Mouse (Mus musculus): Measurements from ENCODE around the gene Gc. TPM values are rescaled to one million over a fixed set of nuclear protein-coding genes. Genes with fewer than 3 reads are reported as not detected.

Gc gene
- polyA plus RNA-seq, 1 experiment from 2014 or later: not detected

GRCm38 (mm10) chr5:89407376-89408082 is 50.2 kb downstream of the Gc start:
- H3K4me3 ChIP-seq (ENCODE audit: inconsistent target): no peak overlapping the region
- no peaks in the 10 kb centered on the region for H3K79me2 ChIP-seq (ENCODE audit: inconsistent target)
- no peaks in the 10 kb centered on the region for H3K36me3 ChIP-seq (ENCODE audit: inconsistent target)
- H3K27ac ChIP-seq: no peak overlapping the region

- 87% methylated on average over 1 of the region's 1 CpGs for WGBS (ENCODE audit: missing documents)
- no peak overlapping the region for H3K4me3 ChIP-seq (ENCODE audit: inconsistent target)
- H3K79me2 ChIP-seq (ENCODE audit: inconsistent target): no peaks in the 10 kb centered on the region
- H3K27ac ChIP-seq: no peak overlapping the region
- H3K36me3 ChIP-seq (ENCODE audit: inconsistent target): no peaks in the 10 kb centered on the region
Observed at GRCm38 (mm10) chr5:89405132-89405531, 52.6 kb downstream of the Gc start.

GRCm38 (mm10) chr5:89390405-89390804 is 67.3 kb downstream of the Gc start:
- Histone ChIP-seq H3K36me3 (ENCODE audit: inconsistent target) (no peaks in the 10 kb centered on the region), H3K79me2 (ENCODE audit: inconsistent target) (no peaks in the 10 kb centered on the region), H3K4me3 (ENCODE audit: inconsistent target) (no peak overlapping the region), H3K27ac (no peak overlapping the region)
- 57% methylated on average over 1 of the region's 1 CpGs for WGBS (ENCODE audit: missing documents)

GRCm38 (mm10) chr5:89384204-89384603 is 73.5 kb downstream of the Gc start:
- Histone ChIP-seq H3K4me3 (ENCODE audit: inconsistent target) (no peak overlapping the region), H3K27ac (no peak overlapping the region), H3K79me2 (ENCODE audit: inconsistent target) (no peaks in the 10 kb centered on the region), H3K36me3 (ENCODE audit: inconsistent target) (no peaks in the 10 kb centered on the region)
- 24% methylated on average over 5 of the region's 5 CpGs for WGBS (ENCODE audit: missing documents)

GRCm38 (mm10) chr5:89381340-89381739 is 76.4 kb downstream of the Gc start:
- no peak overlapping the region for H3K4me3 ChIP-seq (ENCODE audit: inconsistent target)
- no peak overlapping the region for H3K27ac ChIP-seq
- no peaks in the 10 kb centered on the region for H3K36me3 ChIP-seq (ENCODE audit: inconsistent target)
- WGBS (ENCODE audit: missing documents): 79% methylated on average over 4 of the region's 4 CpGs
- H3K79me2 ChIP-seq (ENCODE audit: inconsistent target): no peaks in the 10 kb centered on the region

- Histone ChIP-seq H3K27ac (no peak overlapping the region), H3K4me3 (ENCODE audit: inconsistent target) (no peak overlapping the region), H3K79me2 (ENCODE audit: inconsistent target) (no peaks in the 10 kb centered on the region), H3K36me3 (ENCODE audit: inconsistent target) (no peaks in the 10 kb centered on the region)
- WGBS (ENCODE audit: missing documents): 36% methylated on average over 1 of the region's 1 CpGs
Observed at GRCm38 (mm10) chr5:89370140-89370539, 87.6 kb downstream of the Gc start.

- Histone ChIP-seq H3K27ac (no peak overlapping the region), H3K36me3 (ENCODE audit: inconsistent target) (no peaks in the 10 kb centered on the region), H3K79me2 (ENCODE audit: inconsistent target) (no peaks in the 10 kb centered on the region), H3K4me3 (ENCODE audit: inconsistent target) (no peak overlapping the region)
- 69% methylated on average over 4 of the region's 4 CpGs for WGBS (ENCODE audit: missing documents)
Observed at GRCm38 (mm10) chr5:89368045-89368743, 89.5 kb downstream of the Gc start.

Other genes starting within 250 kb of the Gc start
- not detected in 3 replicates for gene Npffr2, start 69.5 kb upstream of the Gc start, polyA plus RNA-seq (2018)

Data from macrophage (primary cell).